Mouse (Mus musculus) left cerebral cortex, adult 9 months (tissue): Measurements from ENCODE around the gene Nedd9.

Experiments used
- DNase-seq, 2 experiments: peaks; one replicate each; pipeline ENCODE4 v3.0.0; 2022; ENCODE audit warnings: low spot score in 2 of 2

Gene Nedd9

GRCm38 (mm10) chr13:41486606-41487408 lies at the start of gene Nedd9:
Gene Nedd9 (minus strand): TSS chr13:41487362.
- DNase-seq, result no peak

GRCm38 (mm10) chr13:41532625-41533024 lies 45.5 kb upstream of the Nedd9 start:
- no peak for DNase-seq

GRCm38 (mm10) chr13:41530326-41530725 lies 43.2 kb upstream of the Nedd9 start:
- no peak for DNase-seq

DNA sequence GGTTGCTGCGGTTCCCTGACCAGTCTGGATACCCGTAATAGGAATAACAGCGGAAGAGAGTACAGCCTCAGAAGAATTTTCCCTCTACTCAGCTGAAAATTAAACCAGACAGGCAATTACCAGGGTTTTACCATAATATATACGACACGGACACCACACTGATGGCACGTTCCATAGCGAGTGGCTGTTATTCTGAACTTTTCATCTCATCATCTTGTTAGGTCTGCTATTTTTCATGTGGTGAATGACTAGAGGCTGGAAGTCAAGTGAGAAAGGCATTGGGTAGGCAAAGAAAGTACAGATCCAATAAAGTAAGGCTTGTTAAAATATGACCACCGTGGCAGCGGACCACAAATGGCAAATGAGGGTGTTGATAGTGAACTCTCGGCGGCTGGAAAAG lies 37.0 kb upstream of the Nedd9 start:
- no peak for DNase-seq

GRCm38 (mm10) chr13:41521296-41521695 lies 34.1 kb upstream of the Nedd9 start:
- no peak for DNase-seq

DNA sequence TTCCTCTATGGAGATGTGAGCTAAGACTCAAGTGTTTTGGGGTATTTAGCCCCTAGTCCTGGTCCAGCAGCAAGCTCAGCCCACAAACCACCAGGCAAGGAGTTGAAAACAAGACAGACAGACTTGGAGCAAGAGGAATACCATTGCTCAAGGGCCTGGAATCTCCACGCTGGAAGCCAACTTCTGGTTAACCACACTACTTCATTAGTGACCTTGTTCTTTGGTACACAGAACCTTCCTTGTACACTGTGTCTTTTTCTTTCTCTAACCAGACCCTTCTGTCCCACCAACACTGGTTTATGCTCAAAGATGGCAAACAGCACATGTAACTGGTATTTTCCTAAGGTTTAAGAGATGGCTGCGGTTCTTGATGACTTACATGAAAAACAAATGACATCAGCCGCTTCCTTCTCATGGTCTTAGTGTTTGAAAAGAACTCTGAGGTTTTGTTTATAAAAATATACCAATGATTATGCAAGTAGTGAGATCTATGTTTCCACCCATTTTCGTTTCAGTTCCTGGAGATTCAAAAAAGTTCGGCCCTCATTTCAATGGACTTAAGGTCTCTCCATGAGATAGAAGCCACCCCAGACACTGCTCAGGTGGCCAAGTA lies 33.5 kb upstream of the Nedd9 start:
- DNase-seq, result no peak

DNA sequence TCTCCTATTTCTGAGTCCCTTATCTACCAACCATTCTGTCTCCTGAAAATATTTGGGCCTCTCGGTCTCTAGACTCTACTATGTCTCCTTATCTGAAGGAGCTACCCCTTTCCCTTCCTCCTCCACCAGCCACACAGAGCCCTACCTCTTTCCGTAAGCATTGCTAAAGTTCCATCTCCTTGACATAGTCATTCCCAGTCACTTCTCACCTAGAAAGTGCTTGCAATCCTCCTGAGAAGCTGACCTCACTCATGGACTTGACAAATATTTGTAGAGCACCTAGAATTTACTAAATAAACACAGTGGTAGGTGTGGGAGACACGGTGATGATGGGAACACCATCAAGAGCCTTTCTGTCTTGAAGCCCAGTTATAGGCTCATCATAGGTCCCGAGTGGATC lies 32.6 kb upstream of the Nedd9 start:
- no peak for DNase-seq

DNA sequence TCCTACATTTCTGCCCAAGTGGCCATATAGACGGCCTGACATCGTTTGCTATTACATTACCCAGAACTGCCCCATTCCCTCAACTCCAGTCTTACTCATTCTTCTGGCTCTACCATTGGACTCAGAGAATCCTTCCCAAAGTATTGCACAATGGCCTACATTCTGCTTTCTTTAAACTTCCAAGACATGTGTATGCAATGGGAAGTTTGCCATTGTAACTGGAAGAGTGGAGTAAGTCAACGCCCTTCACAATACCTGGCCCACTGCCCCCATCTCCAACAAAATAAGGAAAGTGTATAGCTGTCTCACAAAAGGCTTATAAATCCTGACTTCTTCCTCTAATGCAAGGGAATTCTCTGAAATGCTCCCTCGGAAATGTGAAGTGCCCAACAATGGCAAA lies 30.0 kb upstream of the Nedd9 start:
- DNase-seq, result no peak

DNA sequence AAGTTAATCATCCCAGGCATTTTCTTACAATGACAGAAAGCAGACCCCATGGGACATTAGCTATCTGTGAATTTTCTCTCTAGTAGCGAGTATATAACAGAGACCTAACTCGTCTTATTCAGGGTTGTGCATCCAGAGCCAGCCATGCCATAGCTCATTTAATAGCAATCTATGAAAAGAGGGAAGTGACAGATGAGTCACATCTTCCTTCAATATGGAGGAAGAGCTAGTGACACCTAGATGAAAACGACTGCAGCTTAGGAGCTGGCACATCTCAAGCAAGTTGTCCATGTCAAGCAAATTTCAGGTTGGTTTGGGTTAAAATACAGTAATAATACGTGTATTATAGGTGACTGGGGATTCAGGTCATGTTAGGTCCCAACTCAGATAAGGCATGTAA lies 28.6 kb upstream of the Nedd9 start:
- no peak for DNase-seq

- DNase-seq, result no peak
Observed at GRCm38 (mm10) chr13:41514918-41515317, 27.8 kb upstream of the Nedd9 start.

DNA sequence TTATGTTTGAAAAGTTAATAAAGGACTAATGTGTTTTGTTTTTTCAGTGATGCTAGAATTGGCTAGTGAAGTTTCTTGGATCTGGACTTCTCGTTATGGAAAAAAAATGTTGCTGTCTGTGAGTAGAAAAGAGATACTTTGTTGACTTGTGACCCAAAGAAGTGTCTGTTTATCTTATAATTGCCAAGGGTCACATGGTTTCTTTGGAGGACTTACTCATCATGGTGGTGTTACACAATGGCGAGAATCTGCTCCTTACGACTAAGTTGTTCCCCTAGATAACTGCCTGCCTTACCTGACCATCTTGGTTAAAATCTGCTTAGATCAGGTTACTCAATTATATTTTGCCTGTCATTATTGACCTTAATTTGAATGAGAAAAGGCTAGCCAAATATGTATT lies 26.3 kb upstream of the Nedd9 start:
- no peak for DNase-seq

DNA sequence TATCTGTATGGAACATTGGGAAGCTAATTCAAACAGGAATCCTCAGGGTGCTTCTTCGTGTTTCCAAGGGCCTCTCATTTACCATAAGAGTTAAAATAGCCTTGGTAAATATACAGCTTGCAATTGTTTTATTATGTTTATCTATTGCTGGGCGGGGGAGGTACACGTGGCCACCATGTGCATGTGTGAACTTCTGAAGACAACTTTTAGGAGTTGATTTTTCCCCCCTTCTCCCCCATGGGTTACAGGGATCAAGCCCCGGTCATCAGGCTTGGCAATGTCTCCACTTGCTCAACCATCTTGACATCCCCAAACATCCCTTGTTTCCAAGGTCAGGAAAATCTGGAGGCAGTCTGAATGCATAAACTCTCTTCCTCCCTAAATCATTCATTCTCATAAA lies 25.1 kb upstream of the Nedd9 start:
- no peak for DNase-seq

DNA sequence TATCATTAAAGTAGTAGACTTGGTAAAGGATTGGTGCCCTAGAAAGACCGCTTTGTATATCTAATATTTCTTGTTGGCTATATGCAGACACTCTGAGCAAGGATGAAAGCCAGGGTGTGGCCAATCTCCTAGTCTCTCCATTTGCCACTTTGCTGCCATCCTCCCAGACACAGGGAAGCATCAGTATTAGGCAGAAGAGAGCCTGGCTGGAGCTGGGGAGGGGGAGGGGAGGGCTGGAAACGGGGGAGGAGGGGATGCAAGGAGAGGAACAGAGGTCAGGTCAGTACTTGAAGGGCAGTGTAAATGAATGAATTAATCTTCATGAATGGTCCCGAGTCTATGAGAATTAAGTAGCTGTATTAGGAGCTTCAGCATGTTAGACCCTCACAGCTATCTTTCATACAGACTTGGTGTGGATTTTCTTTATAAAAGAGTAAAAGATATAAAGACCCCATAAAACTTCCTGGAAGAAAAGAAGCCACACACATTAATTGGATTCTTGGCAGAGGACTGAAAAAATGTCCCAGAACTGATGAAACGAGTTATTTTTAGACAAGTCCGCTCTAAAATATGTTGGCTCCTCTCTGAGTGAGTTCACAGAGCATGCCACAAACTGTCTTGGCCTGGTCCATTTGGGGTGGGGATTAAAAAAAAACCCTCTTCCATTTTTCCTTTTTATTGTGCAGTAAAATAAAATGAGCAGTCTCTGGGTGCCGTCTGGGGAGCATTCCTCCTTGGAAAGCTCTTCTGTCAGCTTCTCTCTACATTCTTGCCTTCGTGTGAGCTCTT lies 23.7 kb upstream of the Nedd9 start:
- DNase-seq, result no peak

- DNase-seq, result no peak
Observed at GRCm38 (mm10) chr13:41505594-41505993, 18.4 kb upstream of the Nedd9 start.

GRCm38 (mm10) chr13:41504997-41505396 lies 17.8 kb upstream of the Nedd9 start:
- no peak for DNase-seq

DNA sequence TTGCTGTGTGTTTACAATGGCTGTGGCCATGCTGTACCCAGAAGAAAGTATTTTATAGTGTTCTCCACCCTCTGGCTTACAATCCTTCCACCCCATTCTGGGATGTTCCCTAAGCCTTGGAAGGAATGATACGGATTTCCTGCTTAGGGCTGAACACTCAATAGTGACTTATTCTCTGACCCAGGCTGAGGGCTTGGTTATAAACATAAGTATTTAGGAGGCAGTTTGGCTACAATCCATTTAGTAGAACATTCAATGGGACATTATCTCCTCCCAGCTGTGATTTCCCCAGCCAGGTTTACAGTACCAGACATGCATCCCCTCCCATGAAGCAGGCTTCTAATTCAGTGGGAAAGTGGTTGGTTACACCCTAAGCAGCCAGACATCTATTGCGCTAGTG lies 17.3 kb upstream of the Nedd9 start:
- DNase-seq, result no peak

DNA sequence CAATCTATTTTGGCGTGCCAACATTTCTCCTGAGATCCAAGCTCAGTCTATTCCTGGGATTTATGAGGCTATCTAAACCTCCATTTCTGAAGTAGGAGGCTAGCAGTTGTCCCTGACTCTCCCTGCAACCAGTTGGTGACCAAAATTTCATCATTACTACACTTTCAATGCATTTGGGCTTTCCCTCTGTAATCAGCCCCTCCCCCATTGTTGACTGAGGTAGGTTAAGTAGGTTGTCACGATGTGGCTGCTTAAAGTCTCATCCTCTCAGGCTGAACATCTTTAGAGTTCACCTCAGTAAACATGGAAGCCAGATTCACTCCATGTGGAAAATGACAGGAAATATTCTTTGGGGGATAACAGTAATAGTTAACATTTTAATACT lies 15.7 kb upstream of the Nedd9 start:
- DNase-seq, result no peak

- DNase-seq, result no peak
Observed at GRCm38 (mm10) chr13:41502136-41502916, 15.2 kb upstream of the Nedd9 start.

DNA sequence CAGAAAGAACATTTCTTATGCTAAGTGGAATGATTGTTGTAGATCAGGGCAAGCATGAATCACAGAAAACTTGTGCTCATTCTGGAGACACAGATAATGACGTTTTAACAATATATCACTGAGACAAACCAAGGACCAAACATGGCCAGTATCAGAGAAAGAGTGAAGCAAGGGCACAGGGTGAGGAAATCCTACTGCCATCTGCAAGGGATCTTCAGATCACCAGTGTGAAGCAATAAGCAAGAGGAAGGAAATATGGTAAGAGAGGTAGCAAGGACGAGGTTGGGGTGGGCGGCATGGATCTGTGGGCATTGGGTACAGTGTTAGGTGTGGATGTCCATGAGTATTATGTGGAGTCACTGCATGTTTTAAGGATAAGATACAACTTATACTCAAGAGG lies 13.6 kb upstream of the Nedd9 start:
- no peak for DNase-seq

- no peak for DNase-seq
Observed at GRCm38 (mm10) chr13:41498611-41499121, 11.5 kb upstream of the Nedd9 start.

DNA sequence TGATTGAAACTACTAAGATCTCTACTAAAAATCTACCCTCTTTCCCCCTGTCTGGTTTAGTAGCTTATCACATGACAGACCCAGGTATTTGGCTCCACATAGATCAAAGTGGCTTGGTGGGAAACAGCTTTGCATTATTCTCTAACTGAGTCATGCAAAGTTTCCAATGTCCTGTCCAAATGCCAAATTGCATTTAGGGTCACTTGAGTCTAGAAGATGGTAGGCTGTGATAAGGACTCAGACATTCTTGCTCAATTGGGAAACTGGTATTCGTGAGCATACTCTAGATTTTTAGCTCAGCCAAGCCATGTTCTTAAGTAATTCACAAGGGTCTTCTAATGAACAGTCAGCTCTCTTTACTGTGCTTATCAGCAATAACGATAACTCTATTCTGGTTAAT lies 7.5 kb upstream of the Nedd9 start:
- no peak for DNase-seq
